Comparison of ENCODE assay signal across 21 mouse cellular contexts in the genomic region with DNA sequence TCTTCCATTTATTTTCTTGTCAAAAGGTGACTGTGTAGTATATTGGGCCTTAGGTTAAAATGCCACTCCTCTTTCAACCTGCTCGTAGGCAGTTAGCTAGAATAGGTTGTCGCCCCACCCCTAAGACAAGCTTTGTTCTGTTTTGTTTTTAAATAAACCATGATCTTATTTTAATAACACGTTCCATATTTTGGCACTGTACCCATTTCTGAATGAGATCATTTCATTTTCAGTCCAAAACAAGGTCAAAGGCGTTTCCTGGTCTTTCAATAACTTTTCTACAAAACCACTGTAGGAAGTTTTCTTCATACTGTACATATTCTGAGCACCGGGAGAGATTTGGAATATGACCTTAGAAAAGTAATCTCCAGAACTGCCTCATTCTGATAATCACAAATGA.
DNase-seq lines count a peak whose midpoint lies in the region; ATAC-seq and TF ChIP-seq lines count a peak whose summit lies in the region.
"Had no signal": no experiment of that assay in that cellular context is flagged by ENCODE, and none has a peak within 500 bp of the region (broad histone marks: within the 10 kb centered on the region; RNA-seq: fewer than 3 reads in every experiment).

No protein-coding gene starts in this region.

- no peak for ATAC-seq in lung, embryonic 14.5 days (ENCODE audit: insufficient read depth)
- no peak for ATAC-seq in hindbrain, embryonic 16.5 days
- ATAC-seq: forebrain, embryonic 14.5 days; intestine, embryonic 16.5 days had no signal

- intact Hi-C loops in heart, postnatal 14 days (cut with DNase I): loop anchor here (5.0 to 10.0 kb wide), 3 partner anchors 52 to 150 kb away; a partner anchor contains a TSS

- peak; percentile 39 to 50 for DNase-seq in heart, adult 18-20 months
- no peak for DNase-seq in heart, postnatal 14 days
- DNase-seq in lung, embryonic 14.5 days: peak; percentile 51
- no peak for DNase-seq in lung, adult 2 months
- DNase-seq in adipocyte (ENCODE audit: low spot score): peak; percentile 65
- DNase-seq in lung, postnatal 25 days (ENCODE audit: low spot score): peak; percentile 32
- no peak for DNase-seq in adrenal gland, postnatal 25 days
- DNase-seq: adrenal gland, postnatal 10 days; cerebellum, adult 18-20 months; cerebellum, adult 9-11 months; cerebellum, postnatal 36 days; gastrocnemius, postnatal 14 days had no signal

- TF ChIP-seq POLR2A in lung, adult 2 months (IDR thresholded peaks at IDR 0.05; ENCODE audit: borderline replicate concordance, extremely low read depth, low read depth, low read length): no peak

- H3K9ac ChIP-seq in lung, embryonic 14.5 days: no peak overlapping the region
- H3K9ac ChIP-seq in hindbrain, embryonic 16.5 days (ENCODE audit: low read depth, low read length): no peak overlapping the region
- H3K9ac ChIP-seq: embryonic facial prominence, embryonic 15.5 days; heart, embryonic 15.5 days; hindbrain, embryonic 14.5 days had no signal

- no peak overlapping the region for H3K4me2 ChIP-seq in lung, embryonic 14.5 days
- no peak overlapping the region for H3K4me2 ChIP-seq in hindbrain, embryonic 16.5 days (ENCODE audit: low read length)
- H3K4me2 ChIP-seq: embryonic facial prominence, embryonic 15.5 days; heart, embryonic 15.5 days; hindbrain, embryonic 14.5 days had no signal

- no peaks in the 10 kb centered on the region for H3K27me3 ChIP-seq in lung, embryonic 14.5 days (ENCODE audit: insufficient read depth, low read length)
- H3K27me3 ChIP-seq in hindbrain, embryonic 16.5 days (replicated peaks; ENCODE audit: control insufficient read depth, insufficient read depth, low read length): no peaks in the 10 kb centered on the region
- H3K27me3 ChIP-seq: embryonic facial prominence, embryonic 15.5 days; heart, embryonic 15.5 days had no signal

- no peaks in the 10 kb centered on the region for H3K36me3 ChIP-seq in lung, embryonic 14.5 days (ENCODE audit: insufficient read depth)
- H3K36me3 ChIP-seq in hindbrain, embryonic 16.5 days (ENCODE audit: control insufficient read depth, insufficient read depth, low read length): no peaks in the 10 kb centered on the region
- H3K36me3 ChIP-seq: embryonic facial prominence, embryonic 15.5 days; forebrain, embryonic 10.5 days; heart, embryonic 15.5 days; hindbrain, embryonic 10.5 days had no signal

- H3K9me3 ChIP-seq in lung, embryonic 14.5 days (ENCODE audit: low read depth, low read length): no peaks in the 10 kb centered on the region
- no peaks in the 10 kb centered on the region for H3K9me3 ChIP-seq in hindbrain, embryonic 16.5 days (ENCODE audit: control insufficient read depth, low read length)
- H3K9me3 ChIP-seq: embryonic facial prominence, embryonic 15.5 days; forebrain, embryonic 10.5 days; heart, embryonic 15.5 days; hindbrain, embryonic 10.5 days had no signal

- no peak overlapping the region for H3K27ac ChIP-seq in lung, embryonic 14.5 days (ENCODE audit: low read depth)
- H3K27ac ChIP-seq in hindbrain, embryonic 16.5 days (ENCODE audit: low read depth, low read length): no peak overlapping the region
- H3K27ac ChIP-seq: embryonic facial prominence, embryonic 15.5 days; forebrain, embryonic 10.5 days; heart, embryonic 15.5 days; hindbrain, embryonic 10.5 days; hindbrain, embryonic 14.5 days had no signal

- no peak for TF ChIP-seq CTCF in lung, embryonic 14.5 days (IDR thresholded peaks at IDR 0.05; ENCODE audit: low read depth)
- no peak for TF ChIP-seq CTCF in lung, adult 2 months (IDR thresholded peaks at IDR 0.05; ENCODE audit: insufficient read depth, low read length)

- WGBS in lung, embryonic 14.5 days: 70% methylated on average over 5 of the region's 5 CpGs
- WGBS in lung, adult 2 months: 31% methylated on average over 5 of the region's 5 CpGs
- 82% methylated on average over 5 of the region's 5 CpGs for WGBS in hindbrain, embryonic 16.5 days

- H3K4me1 ChIP-seq in lung, embryonic 14.5 days (ENCODE audit: insufficient read depth): 0 out of 2 replicates have a peak, but pooled peaks cover 3% of the 10 kb centered on the region
- H3K4me1 ChIP-seq in lung, adult 2 months (ENCODE audit: control insufficient read depth, insufficient read depth, low read length): peaks cover 5% of the 10 kb centered on the region
- H3K4me1 ChIP-seq in hindbrain, embryonic 16.5 days (ENCODE audit: control insufficient read depth, insufficient read depth, low read depth, low read length): 0 out of 2 replicates have a peak, but pooled peaks cover 3% of the 10 kb centered on the region

- H3K4me3 ChIP-seq in lung, embryonic 14.5 days (ENCODE audit: low read depth, low read length): no peak overlapping the region
- H3K4me3 ChIP-seq in lung, adult 2 months (replicated peaks; ENCODE audit: extremely low read depth, low read depth, low read length): no peak overlapping the region
- no peak overlapping the region for H3K4me3 ChIP-seq in hindbrain, embryonic 16.5 days (ENCODE audit: low read length)
- H3K4me3 ChIP-seq: embryonic facial prominence, embryonic 15.5 days; erythroblast, embryonic 14.5 days; forebrain, embryonic 10.5 days; heart, embryonic 15.5 days; hindbrain, embryonic 10.5 days had no signal

Comparison
In these comparisons a context has a peak if more than half of its experiments do, and no peak if none do; other contexts are left out.
1. DNase-seq: peak in heart, adult 18-20 months (2 of 2), lung, embryonic 14.5 days (single experiment), adipocyte (single experiment) and lung, postnatal 25 days (single experiment); none in heart, postnatal 14 days (0 of 2), lung, adult 2 months (single experiment) and adrenal gland, postnatal 25 days (single experiment).